Mouse (Mus musculus): ENCODE data around the gene Slc25a45. TPM values are rescaled to one million over a fixed set of nuclear protein-coding genes. Genes with fewer than 3 reads are reported as not detected.

Slc25a45 gene
- polyA plus RNA-seq, 1 experiment from 2014 or later = 2.5 TPM

DNA sequence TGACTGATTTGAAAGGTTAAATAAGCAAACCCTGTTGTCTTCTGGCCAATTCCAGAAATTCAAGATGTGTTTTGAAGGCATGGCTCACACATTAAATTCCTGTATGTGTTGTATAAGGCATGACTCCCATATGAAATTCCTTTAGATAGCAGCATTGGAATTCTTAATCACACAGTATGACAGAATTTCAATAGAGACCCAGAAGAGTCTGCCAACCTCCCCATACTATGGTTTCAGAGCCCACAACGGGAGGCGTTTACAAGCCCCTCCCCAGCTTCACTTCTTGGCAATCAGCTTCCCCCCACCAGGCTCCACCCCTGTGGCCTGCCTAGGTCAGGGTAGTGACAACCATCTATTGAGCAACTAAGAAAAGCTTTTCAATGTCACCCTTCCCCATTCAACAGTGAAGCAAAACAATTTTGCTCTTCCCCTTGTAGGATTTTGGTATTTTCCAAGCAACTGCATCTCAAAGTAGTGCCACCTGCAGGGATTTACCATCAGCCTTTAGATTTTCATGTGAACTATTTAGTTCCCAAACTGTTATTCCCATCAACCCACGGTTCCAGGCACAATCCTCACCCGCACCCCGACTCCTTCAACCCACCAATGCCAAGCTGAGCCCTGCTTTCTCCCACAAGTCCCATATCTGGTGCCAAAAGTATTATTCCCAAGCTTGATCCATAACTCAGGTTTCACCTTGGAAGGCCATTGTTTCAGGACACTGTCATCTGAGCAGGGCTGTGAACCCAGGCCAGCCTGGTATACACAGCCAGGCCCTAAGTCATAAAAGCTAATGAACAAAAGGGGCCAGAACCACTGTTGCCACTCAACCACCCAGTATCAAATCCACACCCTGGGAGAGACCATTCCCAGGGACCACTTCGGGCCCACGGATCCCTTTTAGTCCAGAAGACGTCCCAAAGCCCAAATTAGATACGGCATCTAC lies 34.5 kb upstream of the Slc25a45 start:
- H3K36me3 ChIP-seq = no peaks in the 10 kb centered on the region
- H3K27me3 ChIP-seq (ENCODE audit: insufficient read depth, poor library complexity, severe bottlenecking) = no peaks in the 10 kb centered on the region
- H3K4me1 ChIP-seq = peaks cover 83% of the 10 kb centered on the region
- H3K4me3 ChIP-seq = peak overlapping the region; percentile 56; the same call in 1 of the 2 replicates
- no peaks in the 10 kb centered on the region for H3K9me3 ChIP-seq
- H3K27ac ChIP-seq = peak overlapping the region; percentile 96
- 77% methylated on average over 9 of the region's 9 CpGs for WGBS
- DNase-seq (ENCODE audit: low spot score) = no peak

DNA sequence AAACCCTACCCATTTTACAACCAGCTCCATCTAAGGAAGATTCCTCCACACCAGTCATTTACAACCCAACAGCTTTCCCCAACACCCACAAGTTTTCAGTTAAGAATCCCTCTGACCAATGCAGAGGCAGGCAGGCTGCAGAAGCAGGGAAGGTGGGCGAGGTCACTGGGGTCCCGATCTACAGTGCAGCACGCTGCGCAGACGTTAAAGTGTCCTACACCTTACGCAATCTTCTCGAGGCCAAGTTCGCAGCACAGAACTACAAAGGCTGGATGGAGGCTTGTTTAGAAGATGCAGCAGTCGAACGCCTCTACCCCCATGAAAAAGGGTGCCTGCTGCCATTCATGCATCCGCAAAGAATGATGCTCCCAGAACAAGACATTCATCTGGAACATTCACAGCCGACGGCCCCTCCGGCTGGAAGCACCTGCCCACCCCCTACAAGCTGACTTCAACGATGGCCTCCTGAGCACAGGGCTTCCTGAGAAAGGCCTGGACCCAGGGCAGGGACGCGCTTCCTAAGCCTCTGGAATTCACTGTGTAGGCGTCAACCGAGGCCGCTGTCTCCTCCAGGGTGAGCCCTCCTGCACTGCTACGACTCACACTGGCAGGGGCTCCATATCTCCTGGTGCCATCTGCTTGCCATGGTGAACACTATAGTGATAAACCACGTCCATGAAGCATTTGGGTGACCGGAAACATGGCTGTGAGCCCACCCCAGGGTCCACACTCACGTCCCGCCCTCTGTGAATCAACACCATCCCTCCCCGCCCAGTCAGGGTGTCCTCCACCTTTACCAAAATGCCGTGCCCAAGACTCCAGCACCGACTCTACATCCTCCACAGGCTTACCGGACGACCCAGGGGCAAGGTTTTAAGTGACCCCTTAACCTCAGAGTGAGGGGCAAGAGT lies 33.6 kb upstream of the Slc25a45 start:
- H3K9me3 ChIP-seq = no peaks in the 10 kb centered on the region
- WGBS = 75% methylated on average over 30 of the region's 30 CpGs
- peak overlapping the region; percentile 56 for H3K4me3 ChIP-seq
- H3K27me3 ChIP-seq (ENCODE audit: insufficient read depth, poor library complexity, severe bottlenecking) = no peaks in the 10 kb centered on the region
- no peak for DNase-seq (ENCODE audit: low spot score)
- H3K36me3 ChIP-seq = no peaks in the 10 kb centered on the region
- H3K4me1 ChIP-seq = peaks cover 93% of the 10 kb centered on the region
- peak overlapping the region; percentile 96 for H3K27ac ChIP-seq

GRCm38 (mm10) chr19:5844831-5845318 lies 32.7 kb upstream of the Slc25a45 start:
- H3K9me3 ChIP-seq = no peaks in the 10 kb centered on the region
- peak overlapping the region; percentile 56 for H3K4me3 ChIP-seq
- no peaks in the 10 kb centered on the region for H3K27me3 ChIP-seq (ENCODE audit: insufficient read depth, poor library complexity, severe bottlenecking)
- H3K4me1 ChIP-seq = peaks cover 100% of the 10 kb centered on the region
- H3K36me3 ChIP-seq = no peaks in the 10 kb centered on the region
- 56% methylated on average over 12 of the region's 12 CpGs for WGBS
- DNase-seq (ENCODE audit: low spot score) = no peak
- peak overlapping the region; percentile 96 for H3K27ac ChIP-seq

GRCm38 (mm10) chr19:5845319-5846135 lies 32.1 kb upstream of the Slc25a45 start:
- Histone ChIP-seq H3K27me3 (ENCODE audit: insufficient read depth, poor library complexity, severe bottlenecking) (no peaks in the 10 kb centered on the region), H3K4me1 (peaks cover 100% of the 10 kb centered on the region), H3K4me3 (peak overlapping the region; percentile 56), H3K9me3 (no peaks in the 10 kb centered on the region), H3K36me3 (no peaks in the 10 kb centered on the region), H3K27ac (peak overlapping the region; percentile 96)
- 5% methylated on average over 45 of the region's 45 CpGs for WGBS
- peak; percentile 96 for DNase-seq (ENCODE audit: low spot score)

DNA sequence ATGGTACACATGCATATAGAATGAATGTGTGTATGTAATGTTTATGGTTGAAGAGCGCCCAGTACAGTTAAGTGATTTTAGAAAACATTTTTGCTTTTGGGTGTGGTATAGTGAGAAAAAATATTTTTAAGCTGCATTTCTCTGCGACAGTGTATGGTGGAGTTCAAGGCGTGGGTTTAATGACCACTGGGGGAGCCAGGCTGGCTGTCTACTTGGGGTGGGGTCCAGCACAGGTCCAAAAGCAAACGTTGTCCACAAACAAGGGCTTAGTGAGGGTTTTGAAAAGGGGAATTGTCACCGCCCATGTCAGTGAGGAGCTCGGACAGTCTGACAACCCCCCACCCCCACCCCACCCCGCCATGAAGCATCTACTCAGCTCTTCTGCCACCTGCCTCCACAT lies 31.5 kb upstream of the Slc25a45 start:
- no peaks in the 10 kb centered on the region for H3K36me3 ChIP-seq
- peak overlapping the region; percentile 96 for H3K27ac ChIP-seq
- H3K4me3 ChIP-seq = peak overlapping the region; percentile 56
- peaks cover 95% of the 10 kb centered on the region for H3K4me1 ChIP-seq
- 0% methylated on average over 7 of the region's 7 CpGs for whole genome bisulfite sequencing
- no peaks in the 10 kb centered on the region for H3K27me3 ChIP-seq (ENCODE audit: insufficient read depth, poor library complexity, severe bottlenecking)
- DNase-seq (ENCODE audit: low spot score) = no peak
- H3K9me3 ChIP-seq = no peaks in the 10 kb centered on the region

- Histone ChIP-seq H3K27me3 (ENCODE audit: insufficient read depth, poor library complexity, severe bottlenecking) (no peaks in the 10 kb centered on the region), H3K9me3 (no peaks in the 10 kb centered on the region), H3K4me3 (peak overlapping the region; percentile 56), H3K36me3 (peaks cover 5% of the 10 kb centered on the region), H3K27ac (peak overlapping the region; percentile 96), H3K4me1 (peaks cover 94% of the 10 kb centered on the region)
- peak; percentile 97 for DNase-seq (ENCODE audit: low spot score)
- 9% methylated on average over 16 of the region's 16 CpGs for WGBS
Observed at GRCm38 (mm10) chr19:5846557-5847305, 30.9 kb upstream of the Slc25a45 start.

DNA sequence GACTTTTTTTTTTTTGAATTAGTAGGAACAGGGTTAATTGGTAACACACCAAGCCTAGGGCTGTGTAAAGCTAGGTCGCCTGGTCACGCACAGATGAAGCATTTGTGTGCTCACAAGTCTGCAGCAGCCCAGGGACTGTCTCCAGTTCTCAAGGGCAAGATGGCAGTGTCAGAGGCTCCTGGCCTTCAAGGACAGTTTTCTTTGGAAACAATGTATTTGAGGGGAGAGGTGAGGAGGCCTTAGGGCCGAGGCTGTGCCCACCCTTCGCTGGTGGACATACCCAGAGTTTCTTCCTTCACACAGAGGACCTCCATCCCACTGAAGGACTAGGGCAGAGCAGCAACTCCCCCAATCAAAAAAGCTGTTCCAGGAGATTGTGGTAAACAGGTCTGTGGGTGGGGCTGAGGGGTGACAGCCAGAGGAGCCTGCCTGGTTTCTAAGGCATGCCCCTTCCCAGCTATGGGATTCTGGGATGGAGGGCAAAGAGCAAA lies 30.3 kb upstream of the Slc25a45 start:
- H3K4me1 ChIP-seq = peaks cover 94% of the 10 kb centered on the region
- peak overlapping the region; percentile 56 for H3K4me3 ChIP-seq
- DNase-seq (ENCODE audit: low spot score) = no peak
- H3K9me3 ChIP-seq = no peaks in the 10 kb centered on the region
- H3K36me3 ChIP-seq = peaks cover 11% of the 10 kb centered on the region
- peak overlapping the region; percentile 96 for H3K27ac ChIP-seq
- H3K27me3 ChIP-seq (ENCODE audit: insufficient read depth, poor library complexity, severe bottlenecking) = no peaks in the 10 kb centered on the region
- 60% methylated on average over 4 of the region's 4 CpGs for WGBS

DNA sequence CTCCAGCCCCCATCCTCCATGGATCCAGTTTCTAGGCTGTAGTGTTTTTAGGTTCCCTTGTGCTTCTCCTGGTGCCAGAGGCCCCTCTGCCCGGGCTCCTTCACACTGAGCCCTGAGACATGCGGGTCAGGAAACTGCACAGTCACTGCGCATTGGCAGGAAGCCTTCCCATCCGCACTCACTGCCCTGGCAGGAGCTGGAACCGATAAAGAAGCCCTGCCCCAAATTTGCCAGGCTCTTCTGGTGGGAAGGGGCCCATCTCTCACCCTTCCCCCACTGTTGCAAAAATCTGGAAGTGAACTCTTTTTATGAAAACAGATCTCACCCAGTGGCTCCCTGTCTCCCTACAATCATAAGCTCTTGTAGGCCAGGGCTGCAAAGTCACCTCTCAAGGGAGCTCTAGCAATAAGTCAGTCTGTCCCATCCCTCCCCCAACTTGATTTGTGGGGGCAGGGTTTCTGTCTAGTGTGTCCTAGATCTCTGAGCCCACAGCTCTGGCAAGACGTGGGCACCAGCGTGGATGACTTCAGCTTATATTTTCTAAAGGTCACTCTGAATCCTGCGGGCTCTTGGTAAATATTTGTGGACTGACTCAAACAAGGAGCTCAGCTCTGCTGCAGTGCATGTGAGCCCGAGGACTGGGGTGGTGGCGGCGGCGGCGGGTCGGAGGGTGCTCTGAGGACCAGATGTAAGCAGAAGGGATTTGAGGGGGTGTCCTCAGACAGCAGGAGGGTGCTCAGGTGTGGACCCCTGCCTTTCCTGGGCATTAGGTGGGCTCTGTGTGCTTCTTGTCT lies 29.4 kb upstream of the Slc25a45 start:
- Histone ChIP-seq H3K4me1 (peaks cover 94% of the 10 kb centered on the region), H3K4me3 (peak overlapping the region; percentile 56), H3K27ac (peak overlapping the region; percentile 96), H3K9me3 (no peaks in the 10 kb centered on the region), H3K27me3 (ENCODE audit: insufficient read depth, poor library complexity, severe bottlenecking) (no peaks in the 10 kb centered on the region), H3K36me3 (peaks cover 20% of the 10 kb centered on the region)
- 48% methylated on average over 14 of the region's 14 CpGs for WGBS
- DNase-seq (ENCODE audit: low spot score) = no peak

- no peaks in the 10 kb centered on the region for H3K9me3 ChIP-seq
- H3K4me1 ChIP-seq = peaks cover 87% of the 10 kb centered on the region
- peaks cover 23% of the 10 kb centered on the region for H3K36me3 ChIP-seq
- WGBS = 29% methylated on average over 13 of the region's 13 CpGs
- H3K27ac ChIP-seq = peak overlapping the region; percentile 96
- no peaks in the 10 kb centered on the region for H3K27me3 ChIP-seq (ENCODE audit: insufficient read depth, poor library complexity, severe bottlenecking)
- H3K4me3 ChIP-seq = peak overlapping the region; percentile 56
- DNase-seq (ENCODE audit: low spot score) = no peak
Observed at GRCm38 (mm10) chr19:5848826-5849672, 28.6 kb upstream of the Slc25a45 start.

DNA sequence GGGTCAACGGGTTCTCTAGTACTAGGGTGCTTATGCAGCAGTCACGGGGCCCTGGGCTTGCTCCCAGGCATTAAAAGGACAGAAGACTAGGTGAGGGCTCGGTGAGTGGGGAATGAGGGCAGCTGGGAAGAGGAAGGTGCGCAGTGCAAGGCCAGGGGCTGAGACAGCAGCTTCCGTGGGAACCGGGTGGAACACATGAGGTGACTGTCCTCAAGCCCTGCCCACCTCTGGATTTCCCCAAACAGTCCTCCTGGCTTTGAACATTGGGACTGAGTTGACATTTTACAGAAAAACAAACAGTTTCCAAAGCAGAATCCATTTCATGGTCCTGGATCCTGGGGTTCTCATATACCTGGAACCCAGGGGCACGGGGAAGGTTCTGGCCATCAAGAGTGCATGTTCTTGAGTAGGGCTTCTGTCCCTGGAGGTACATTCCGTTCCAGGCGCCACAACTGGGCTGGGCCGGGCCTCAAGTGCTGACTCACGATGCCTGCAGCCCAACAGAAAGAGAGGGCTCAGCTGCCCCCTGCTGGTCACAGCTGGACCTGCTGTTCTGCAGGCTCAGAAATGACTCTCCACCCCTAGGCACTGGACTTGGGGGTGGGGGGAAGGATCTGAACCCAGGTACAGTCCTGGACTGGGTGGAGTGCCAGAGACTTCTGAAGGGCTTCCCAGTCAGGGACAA lies 27.6 kb upstream of the Slc25a45 start:
- Histone ChIP-seq H3K27ac (peak overlapping the region; percentile 96), H3K4me3 (peak overlapping the region; percentile 56)

More for the DNA sequence above, 27.6 kb upstream of the Slc25a45 start:
- DNase-seq (ENCODE audit: low spot score) = peak; percentile 95
- Histone ChIP-seq H3K27me3 (ENCODE audit: insufficient read depth, poor library complexity, severe bottlenecking) (no peaks in the 10 kb centered on the region), H3K36me3 (peaks cover 30% of the 10 kb centered on the region), H3K4me1 (peaks cover 77% of the 10 kb centered on the region), H3K9me3 (no peaks in the 10 kb centered on the region)
- WGBS = 25% methylated on average over 11 of the region's 11 CpGs
